Comparison of ENCODE assay signal across 28 mouse cellular contexts in genomic region chr3:144555144-144555543, GRCm38 (mm10). TPM values are rescaled to one million over a fixed set of nuclear protein-coding genes. Genes with fewer than 3 reads are reported as not detected.
DNase-seq lines count a peak whose midpoint lies in the region; ATAC-seq and TF ChIP-seq lines count a peak whose summit lies in the region.
"Had no signal": no experiment of that assay in that cellular context is flagged by ENCODE, and none has a peak within 500 bp of the region (broad histone marks: within the 10 kb centered on the region; RNA-seq: fewer than 3 reads in every experiment).

No protein-coding gene starts in this region.

- ATAC-seq in embryonic facial prominence, embryonic 14.5 days (ENCODE audit: low read depth) = 0 out of 2 replicates have a peak, but pooled peaks have one; percentile 23
- ATAC-seq: forebrain, postnatal 0 days; lung, postnatal 0 days; midbrain, embryonic 13.5 days had no signal

- no peaks in the 10 kb centered on the region for H3K9me3 ChIP-seq in embryonic facial prominence, embryonic 14.5 days (ENCODE audit: control insufficient read depth, low read length)
- no peaks in the 10 kb centered on the region for H3K9me3 ChIP-seq in embryonic facial prominence, embryonic 10.5 days
- no peaks in the 10 kb centered on the region for H3K9me3 ChIP-seq in CH12.LX (replicated peaks; ENCODE audit: low read length)
- H3K9me3 ChIP-seq: embryonic facial prominence, embryonic 13.5 days; kidney, embryonic 15.5 days; megakaryocyte, embryonic 14.5 days; midbrain, embryonic 13.5 days; neural tube, embryonic 13.5 days had no signal

- no peaks in the 10 kb centered on the region for H3K36me3 ChIP-seq in embryonic facial prominence, embryonic 14.5 days (ENCODE audit: control insufficient read depth, insufficient read depth, low read length)
- no peaks in the 10 kb centered on the region for H3K36me3 ChIP-seq in embryonic facial prominence, embryonic 10.5 days (replicated peaks)
- peaks cover 0 to 17% of the 10 kb centered on the region in 2 experiments for H3K36me3 ChIP-seq in CH12.LX (replicated peaks in 1 of 2; ENCODE audit: control insufficient read depth in 1 of 2, insufficient read depth in 1 of 2, low read length in 1 of 2)
- H3K36me3 ChIP-seq: embryonic facial prominence, embryonic 13.5 days; kidney, embryonic 15.5 days; midbrain, embryonic 13.5 days; neural tube, embryonic 13.5 days had no signal

- no peak for TF ChIP-seq RAD21 in CH12.LX (IDR thresholded peaks at IDR 0.05; ENCODE audit: low read depth, low read length)

- no peaks in the 10 kb centered on the region for H3K27me3 ChIP-seq in embryonic facial prominence, embryonic 14.5 days (replicated peaks; ENCODE audit: control insufficient read depth, insufficient read depth, low read length)
- no peaks in the 10 kb centered on the region for H3K27me3 ChIP-seq in embryonic facial prominence, embryonic 10.5 days (replicated peaks; ENCODE audit: low read depth, poor library complexity, severe bottlenecking)
- no peaks in the 10 kb centered on the region for H3K27me3 ChIP-seq in CH12.LX (replicated peaks)
- H3K27me3 ChIP-seq: embryonic facial prominence, embryonic 13.5 days; kidney, embryonic 15.5 days; megakaryocyte, embryonic 14.5 days; midbrain, embryonic 13.5 days; neural tube, embryonic 13.5 days had no signal

- no peak overlapping the region for H3K4me2 ChIP-seq in embryonic facial prominence, embryonic 14.5 days (ENCODE audit: low read depth, low read length)
- H3K4me2 ChIP-seq in CH12.LX (ENCODE audit: insufficient read depth, low read depth, poor library complexity, severe bottlenecking) = no peak overlapping the region
- H3K4me2 ChIP-seq: embryonic facial prominence, embryonic 13.5 days; heart, embryonic 11.5 days; hindbrain, embryonic 14.5 days; kidney, embryonic 15.5 days; midbrain, embryonic 13.5 days; neural tube, embryonic 13.5 days had no signal

- WGBS in embryonic facial prominence, embryonic 14.5 days = 85% methylated on average over 7 of the region's 7 CpGs
- WGBS in embryonic facial prominence, embryonic 10.5 days = 89% methylated on average over 7 of the region's 7 CpGs

- H3K4me1 ChIP-seq in embryonic facial prominence, embryonic 14.5 days (ENCODE audit: control insufficient read depth, insufficient read depth, low read length) = peaks cover 44% of the 10 kb centered on the region
- peaks cover 39% of the 10 kb centered on the region for H3K4me1 ChIP-seq in embryonic facial prominence, embryonic 10.5 days
- peaks cover 6 to 21% of the 10 kb centered on the region in 2 experiments for H3K4me1 ChIP-seq in CH12.LX (ENCODE audit: control insufficient read depth in 1 of 2, insufficient read depth in 2 of 2)

- TF ChIP-seq EP300 in CH12.LX (IDR thresholded peaks at IDR 0.05; ENCODE audit: low read length) = no peak

- no peak for TF ChIP-seq CTCF in CH12.LX (conservative IDR thresholded peaks at IDR 0.05 in 1 of 2, IDR thresholded peaks at IDR 0.05 in 1 of 2; ENCODE audit: low read depth in 2 of 2, low read length in 2 of 2)

- H3K9ac ChIP-seq in embryonic facial prominence, embryonic 14.5 days (ENCODE audit: low read depth, low read length) = no peak overlapping the region
- H3K9ac ChIP-seq in CH12.LX (ENCODE audit: insufficient read depth, low read depth) = no peak overlapping the region
- H3K9ac ChIP-seq: embryonic facial prominence, embryonic 13.5 days; forebrain, postnatal 0 days; hindbrain, embryonic 14.5 days; kidney, embryonic 15.5 days; midbrain, embryonic 13.5 days; neural tube, embryonic 13.5 days had no signal

- no peak overlapping the region for H3K4me3 ChIP-seq in embryonic facial prominence, embryonic 14.5 days (ENCODE audit: low read depth, low read length)
- no peak overlapping the region for H3K4me3 ChIP-seq in embryonic facial prominence, embryonic 10.5 days
- no peak overlapping the region for H3K4me3 ChIP-seq in CH12.LX (replicated peaks in 1 of 3; ENCODE audit: low read depth in 2 of 3, low read length in 2 of 3, poor library complexity in 1 of 3)
- H3K4me3 ChIP-seq: embryonic facial prominence, embryonic 13.5 days; erythroblast, embryonic 14.5 days; kidney, embryonic 15.5 days; megakaryocyte, embryonic 14.5 days; midbrain, embryonic 13.5 days; neural tube, embryonic 13.5 days had no signal

- no peak for TF ChIP-seq POLR2A in CH12.LX (IDR thresholded peaks at IDR 0.05; ENCODE audit: low read depth, low read length)

- dilution Hi-C loops in CH12.LX (cut with MboI; ENCODE audit: extremely low pct_ligation_motif_present, extremely low pct_unique_long_range_greater_than_20kb, low sequenced_read_pairs) = no loop called here

- peaks cover 16% of the 10 kb centered on the region for H3K79me2 ChIP-seq in CH12.LX (replicated peaks; ENCODE audit: control insufficient read depth, extremely low read depth, insufficient read depth, poor library complexity, severe bottlenecking)

- in situ Hi-C loops in CH12.LX (cut with MboI; ENCODE audit: low pct_ligation_motif_present, low pct_unique_long_range_greater_than_20kb, low sequenced_read_pairs) = no loop called here

- no peak overlapping the region for H3K27ac ChIP-seq in embryonic facial prominence, embryonic 14.5 days (replicated peaks; ENCODE audit: low read depth, low read length)
- H3K27ac ChIP-seq in embryonic facial prominence, embryonic 10.5 days (replicated peaks) = no peak overlapping the region
- no peak overlapping the region for H3K27ac ChIP-seq in CH12.LX (ENCODE audit: insufficient read depth, low read depth)
- H3K27ac ChIP-seq: embryonic facial prominence, embryonic 13.5 days; hindbrain, embryonic 14.5 days; kidney, embryonic 15.5 days; neural tube, embryonic 13.5 days had no signal

- DNase-seq in embryonic facial prominence, embryonic 14.5 days (ENCODE audit: low spot score) = peak; percentile 43
- DNase-seq in embryonic facial prominence, embryonic 10.5 days (ENCODE audit: low spot score) = no peak
- peak; percentile 57 for DNase-seq in heart, adult 11 months
- no peak for DNase-seq in heart, adult 8-10 months (ENCODE audit: low spot score)
- DNase-seq in CH12.LX (ENCODE audit: extremely low read depth) = no peak
- peak; percentile 46 for DNase-seq in ZHBTc4 (ENCODE audit: low read depth, low spot score)
- no peak for DNase-seq in T-cell, adult 2 months (ENCODE audit: low spot score)
- DNase-seq: adrenal gland, postnatal 10 days; cerebellum, adult 11 months; cerebellum, adult 9-10 months; cerebellum, postnatal 36 days; embryo, embryonic 11 days; forebrain, postnatal 0 days; gastrocnemius, postnatal 14 days; heart, postnatal 36 days; liver; lung, adult 18-20 months; lung, postnatal 4 days; thymus, postnatal 14 days had no signal

TF ChIP-seq in CH12.LX, 34 proteins besides CTCF, POLR2A, EP300 and RAD21:
- TF ChIP-seq ZKSCAN1 (IDR thresholded peaks at IDR 0.05; ENCODE audit: borderline replicate concordance, low read depth, low read length) (no peak), CHD1 (IDR thresholded peaks at IDR 0.05; ENCODE audit: low read depth, low read length) (peak; percentile 62; the same call in 1 of the 2 replicates)

RNA-seq across cellular contexts. Expression of gene Hs2st1, which starts 14.8 kb away (rescaled TPM):
- 13.7 and 14.4 TPM in 2 replicates for polyA plus RNA-seq in embryonic facial prominence, embryonic 14.5 days (2014; fragmentation: Nextera tagmentation; extraction: Ambion mirVana)
- 11.7 and 12.7 TPM in 2 replicates for polyA plus RNA-seq in embryonic facial prominence, embryonic 10.5 days (2016; fragmentation: Nextera tagmentation; extraction: Ambion mirVana)
- 1 to 10 TPM; 6.7 to 9.6 (median 7.6) TPM for total RNA-seq in heart, adult 8-10 months (2022)
- 17.6 and 20.4 TPM in 2 replicates for total RNA-seq in CH12.LX (2012; rRNA removed)
- total RNA-seq in CH12.LX (2014; rRNA removed) = 29.7 and 30.9 TPM in 2 replicates
- polyA plus RNA-seq in CH12.LX (2012; ENCODE audit: insufficient read length, low read depth) = 36.4 and 38.5 TPM in 2 replicates

RNA-seq across cellular contexts. Expression of gene Selenof, which starts 15.0 kb away (rescaled TPM):
- polyA plus RNA-seq in embryonic facial prominence, embryonic 14.5 days (2014; fragmentation: Nextera tagmentation; extraction: Ambion mirVana) = 552 and 561 TPM in 2 replicates
- 452 and 456 TPM in 2 replicates for polyA plus RNA-seq in embryonic facial prominence, embryonic 10.5 days (2016; fragmentation: Nextera tagmentation; extraction: Ambion mirVana)
- total RNA-seq in heart, adult 8-10 months (2022) = 100 to 1,000 TPM; 133 to 136 (median 134) TPM
- total RNA-seq in CH12.LX (2012; rRNA removed) (528 and 548 TPM in 2 replicates), CH12.LX (2014; rRNA removed) (1,358 and 1,567 TPM in 2 replicates)
- 671 and 678 TPM in 2 replicates for polyA plus RNA-seq in CH12.LX (2012; ENCODE audit: insufficient read length, low read depth)

Comparison
In these comparisons a context has a peak if more than half of its experiments do, and no peak if none do; other contexts are left out.
1. DNase-seq: peak in embryonic facial prominence, embryonic 14.5 days (single experiment), heart, adult 11 months (single experiment) and ZHBTc4 (single experiment); none in embryonic facial prominence, embryonic 10.5 days (single experiment), heart, adult 8-10 months (single experiment), CH12.LX (single experiment) and T-cell, adult 2 months (single experiment).